Comparison of ENCODE assay signal across 23 mouse cellular contexts in genomic region chr14:47877771-47878443, GRCm38 (mm10).
A peak's percentile ranks its signal among the peaks of the same experiment; 100 is the strongest.
DNase-seq lines count a peak whose midpoint lies in the region; ATAC-seq and TF ChIP-seq lines count a peak whose summit lies in the region.
"Had no signal": no experiment of that assay in that cellular context is flagged by ENCODE, and none has a peak within 500 bp of the region (broad histone marks: within the 10 kb centered on the region; RNA-seq: fewer than 3 reads in every experiment).

No protein-coding gene starts in this region.

- no peak overlapping the region for H3K9ac ChIP-seq in intestine, embryonic 14.5 days (ENCODE audit: low read length)
- H3K9ac ChIP-seq in intestine, embryonic 16.5 days (ENCODE audit: low read depth, low read length) = no peak overlapping the region
- H3K9ac ChIP-seq in intestine, postnatal 0 days (ENCODE audit: low read depth, low read length) = no peak overlapping the region
- no peak overlapping the region for H3K9ac ChIP-seq in midbrain, postnatal 0 days (replicated peaks; ENCODE audit: low read length, poor library complexity, severe bottlenecking)
- H3K9ac ChIP-seq in liver, postnatal 0 days (replicated peaks) = no peak overlapping the region
- H3K9ac ChIP-seq in forebrain, embryonic 11.5 days (ENCODE audit: low read length) = no peak overlapping the region
- H3K9ac ChIP-seq: forebrain, postnatal 0 days; hindbrain, embryonic 12.5 days; hindbrain, embryonic 15.5 days had no signal

- H3K27ac ChIP-seq in intestine, embryonic 14.5 days (ENCODE audit: low read depth) = no peak overlapping the region
- no peak overlapping the region for H3K27ac ChIP-seq in intestine, embryonic 16.5 days (ENCODE audit: low read length)
- no peak overlapping the region for H3K27ac ChIP-seq in intestine, postnatal 0 days (ENCODE audit: low read depth, low read length)
- no peak overlapping the region for H3K27ac ChIP-seq in midbrain, postnatal 0 days (ENCODE audit: low read depth, low read length)
- H3K27ac ChIP-seq in liver, postnatal 0 days (ENCODE audit: low read depth) = no peak overlapping the region
- H3K27ac ChIP-seq in forebrain, embryonic 11.5 days (ENCODE audit: low read depth, low read length) = no peak overlapping the region
- H3K27ac ChIP-seq: forebrain, embryonic 10.5 days; gastrocnemius, adult 2 months; heart, adult 2 months; heart, embryonic 10.5 days; hindbrain, embryonic 12.5 days; hindbrain, embryonic 15.5 days had no signal

- no peak for DNase-seq in intestine, embryonic 14.5 days (ENCODE audit: low spot score)
- peak; percentile 55 for DNase-seq in NIH3T3 (ENCODE audit: low read depth)
- DNase-seq in midbrain, postnatal 0 days (ENCODE audit: low spot score) = no peak
- DNase-seq in liver, postnatal 0 days = no peak
- DNase-seq in forebrain, embryonic 11.5 days (ENCODE audit: low spot score) = no peak
- DNase-seq: adrenal gland, adult 8-10 months; adrenal gland, postnatal 25 days; cerebellum, adult 11-12 months; cerebellum, adult 8-10 months; cerebellum, postnatal 10 days; forebrain, postnatal 0 days; gastrocnemius, adult 2 months; gastrocnemius, postnatal 14 days; heart, adult 2 months had no signal

- H3K36me3 ChIP-seq in intestine, embryonic 14.5 days (ENCODE audit: control insufficient read depth, insufficient read depth, low read length) = no peaks in the 10 kb centered on the region
- no peaks in the 10 kb centered on the region for H3K36me3 ChIP-seq in intestine, embryonic 16.5 days (ENCODE audit: control insufficient read depth, insufficient read depth, low read length)
- no peaks in the 10 kb centered on the region for H3K36me3 ChIP-seq in intestine, postnatal 0 days (ENCODE audit: control insufficient read depth, insufficient read depth)
- no peaks in the 10 kb centered on the region for H3K36me3 ChIP-seq in midbrain, postnatal 0 days (ENCODE audit: insufficient read depth, low read length)
- no peaks in the 10 kb centered on the region for H3K36me3 ChIP-seq in liver, postnatal 0 days (replicated peaks; ENCODE audit: insufficient read depth, low read length)
- no peaks in the 10 kb centered on the region for H3K36me3 ChIP-seq in forebrain, embryonic 11.5 days (ENCODE audit: control insufficient read depth, insufficient read depth, low read length)
- H3K36me3 ChIP-seq: forebrain, embryonic 10.5 days; heart, embryonic 10.5 days; hindbrain, embryonic 12.5 days; hindbrain, embryonic 15.5 days had no signal

- H3K4me1 ChIP-seq in intestine, embryonic 14.5 days (replicated peaks; ENCODE audit: control insufficient read depth, insufficient read depth, low read length) = no peaks in the 10 kb centered on the region
- H3K4me1 ChIP-seq in intestine, embryonic 16.5 days (ENCODE audit: control insufficient read depth, insufficient read depth, low read length) = peaks cover 8% of the 10 kb centered on the region; the same call in 1 of the 2 replicates
- no peaks in the 10 kb centered on the region for H3K4me1 ChIP-seq in intestine, postnatal 0 days (replicated peaks; ENCODE audit: control insufficient read depth, insufficient read depth, low read length)
- H3K4me1 ChIP-seq in midbrain, postnatal 0 days (ENCODE audit: insufficient read depth, low read length) = no peaks in the 10 kb centered on the region
- no peaks in the 10 kb centered on the region for H3K4me1 ChIP-seq in liver, postnatal 0 days (ENCODE audit: insufficient read depth)
- no peaks in the 10 kb centered on the region for H3K4me1 ChIP-seq in forebrain, embryonic 11.5 days (replicated peaks; ENCODE audit: control insufficient read depth, insufficient read depth, low read length)
- H3K4me1 ChIP-seq: forebrain, embryonic 10.5 days; heart, embryonic 10.5 days; hindbrain, embryonic 12.5 days; hindbrain, embryonic 15.5 days had no signal

- no peaks in the 10 kb centered on the region for H3K9me3 ChIP-seq in intestine, embryonic 14.5 days (ENCODE audit: control insufficient read depth, low read length)
- H3K9me3 ChIP-seq in intestine, embryonic 16.5 days (ENCODE audit: control insufficient read depth, low read length) = no peaks in the 10 kb centered on the region
- H3K9me3 ChIP-seq in intestine, postnatal 0 days (ENCODE audit: control insufficient read depth) = no peaks in the 10 kb centered on the region
- no peaks in the 10 kb centered on the region for H3K9me3 ChIP-seq in midbrain, postnatal 0 days (ENCODE audit: low read length)
- H3K9me3 ChIP-seq in liver, postnatal 0 days (ENCODE audit: low read length) = no peaks in the 10 kb centered on the region
- H3K9me3 ChIP-seq in forebrain, embryonic 11.5 days (ENCODE audit: control insufficient read depth, low read length) = no peaks in the 10 kb centered on the region
- H3K9me3 ChIP-seq: forebrain, embryonic 10.5 days; heart, embryonic 10.5 days; hindbrain, embryonic 12.5 days; hindbrain, embryonic 15.5 days had no signal

- no peak for TF ChIP-seq EP300 in liver, postnatal 0 days (IDR thresholded peaks at IDR 0.05; ENCODE audit: low read depth)

- no peaks in the 10 kb centered on the region for H3K27me3 ChIP-seq in intestine, embryonic 14.5 days (replicated peaks; ENCODE audit: control insufficient read depth, insufficient read depth, low read length)
- no peaks in the 10 kb centered on the region for H3K27me3 ChIP-seq in intestine, embryonic 16.5 days (replicated peaks; ENCODE audit: control insufficient read depth, insufficient read depth, low read length)
- no peaks in the 10 kb centered on the region for H3K27me3 ChIP-seq in intestine, postnatal 0 days (replicated peaks; ENCODE audit: control insufficient read depth, insufficient read depth, low read length)
- no peaks in the 10 kb centered on the region for H3K27me3 ChIP-seq in midbrain, postnatal 0 days (ENCODE audit: insufficient read depth, low read length)
- no peaks in the 10 kb centered on the region for H3K27me3 ChIP-seq in liver, postnatal 0 days (ENCODE audit: insufficient read depth, low read length)
- H3K27me3 ChIP-seq in forebrain, embryonic 11.5 days (ENCODE audit: control insufficient read depth, insufficient read depth, low read length) = no peaks in the 10 kb centered on the region
- H3K27me3 ChIP-seq: hindbrain, embryonic 12.5 days; hindbrain, embryonic 15.5 days had no signal

- no peak for TF ChIP-seq CTCF in intestine, postnatal 0 days (IDR thresholded peaks at IDR 0.05; ENCODE audit: low read depth)
- no peak for TF ChIP-seq CTCF in midbrain, postnatal 0 days (IDR thresholded peaks at IDR 0.05)
- no peak for TF ChIP-seq CTCF in liver, postnatal 0 days (IDR thresholded peaks at IDR 0.05; ENCODE audit: low read depth)

- H3K4me2 ChIP-seq in intestine, embryonic 14.5 days (ENCODE audit: low read length) = no peak overlapping the region
- no peak overlapping the region for H3K4me2 ChIP-seq in intestine, embryonic 16.5 days (ENCODE audit: low read depth, low read length)
- no peak overlapping the region for H3K4me2 ChIP-seq in intestine, postnatal 0 days (replicated peaks; ENCODE audit: low read depth)
- H3K4me2 ChIP-seq in midbrain, postnatal 0 days (ENCODE audit: low read depth, low read length, poor library complexity, severe bottlenecking) = no peak overlapping the region
- no peak overlapping the region for H3K4me2 ChIP-seq in liver, postnatal 0 days (ENCODE audit: low read depth, low read length)
- no peak overlapping the region for H3K4me2 ChIP-seq in forebrain, embryonic 11.5 days (ENCODE audit: low read depth, low read length, severe bottlenecking)
- H3K4me2 ChIP-seq: hindbrain, embryonic 12.5 days; hindbrain, embryonic 15.5 days had no signal

- peak; percentile 58; the same call in 1 of the 2 replicates for ATAC-seq in intestine, embryonic 14.5 days (replicated peaks; ENCODE audit: low FRiP score, low TSS enrichment, low read depth)
- no peak for ATAC-seq in intestine, embryonic 16.5 days
- peak; percentile 38; the same call in 1 of the 2 replicates for ATAC-seq in intestine, postnatal 0 days
- ATAC-seq in midbrain, postnatal 0 days (ENCODE audit: low FRiP score) = no peak
- ATAC-seq in liver, postnatal 0 days = no peak
- ATAC-seq in forebrain, embryonic 11.5 days (replicated peaks; ENCODE audit: low FRiP score) = no peak
- ATAC-seq: activated CD4-positive, CD25-positive, alpha-beta regulatory T cell, adult 4 months; CD4-positive, CD25-positive, alpha-beta regulatory T cell, adult 4 months; forebrain, embryonic 14.5 days; forebrain, postnatal 0 days had no signal

- 80% methylated on average over 5 of the region's 5 CpGs for WGBS in intestine, embryonic 14.5 days
- WGBS in intestine, embryonic 16.5 days = 66% methylated on average over 5 of the region's 5 CpGs
- WGBS in intestine, postnatal 0 days = 40% methylated on average over 5 of the region's 5 CpGs
- WGBS in midbrain, postnatal 0 days = 94% methylated on average over 5 of the region's 5 CpGs
- WGBS in liver, postnatal 0 days (ENCODE audit: insufficient replicate concordance) = 80% methylated on average over 5 of the region's 5 CpGs
- WGBS in forebrain, embryonic 11.5 days = 95% methylated on average over 5 of the region's 5 CpGs

- H3K4me3 ChIP-seq in intestine, embryonic 14.5 days (ENCODE audit: low read depth, low read length) = no peak overlapping the region
- no peak overlapping the region for H3K4me3 ChIP-seq in intestine, embryonic 16.5 days (ENCODE audit: low read length)
- H3K4me3 ChIP-seq in intestine, postnatal 0 days (ENCODE audit: low read depth, low read length) = no peak overlapping the region
- no peak overlapping the region for H3K4me3 ChIP-seq in midbrain, postnatal 0 days (ENCODE audit: low read depth, low read length)
- H3K4me3 ChIP-seq in liver, postnatal 0 days (ENCODE audit: low read depth, low read length) = no peak overlapping the region
- no peak overlapping the region for H3K4me3 ChIP-seq in forebrain, embryonic 11.5 days (ENCODE audit: low read depth, low read length)
- H3K4me3 ChIP-seq: forebrain, embryonic 10.5 days; gastrocnemius, adult 2 months; heart, adult 2 months; heart, embryonic 10.5 days; hindbrain, embryonic 12.5 days; hindbrain, embryonic 15.5 days had no signal

Comparison
In these comparisons a context has a peak if more than half of its experiments do, and no peak if none do; other contexts are left out.
1. ATAC-seq: peak in intestine, embryonic 14.5 days (single experiment) and intestine, postnatal 0 days (single experiment); none in intestine, embryonic 16.5 days (single experiment), midbrain, postnatal 0 days (single experiment), liver, postnatal 0 days (single experiment) and forebrain, embryonic 11.5 days (single experiment).